Mouse (Mus musculus) liver, embryonic 14.5 days (tissue): ENCODE data around the gene Olfr851. TPM values are rescaled to one million over a fixed set of nuclear protein-coding genes. Genes with fewer than 3 reads are reported as not detected.

ENCODE experiments used
- ATAC-seq: fragments of 200-750 bp; cut with Nextera tagmentation; 2 replicates; pipeline ENCODE4 v1.8.0; 2017; ENCODE audit warnings: moderate number of reproducible peaks, mild to moderate bottlenecking, moderate library complexity; ENCODE audit not compliant: insufficient read depth
- DNase-seq, 3 experiments: peaks; one replicate each; pipeline ENCODE4 v3.0.0-alpha.2; 2012 to 2013; ENCODE audit warnings: low read depth in 3 of 3, low spot score in 3 of 3
- H3K27ac ChIP-seq: fragments of 300-500 bp; sonication (generic); 2 replicates; pipeline ENCODE4 v1.5.1; 2014; ENCODE audit warnings: moderate library complexity, mild to moderate bottlenecking, control low read depth, inconsistent platforms
- H3K27me3 ChIP-seq: fragments of 300-500 bp; sonication (generic); 2 replicates; pipeline ENCODE4 v1.6.1; 2014; ENCODE audit warnings: mild to moderate bottlenecking, low read length, moderate library complexity; ENCODE audit not compliant: control insufficient read depth, insufficient read depth
- H3K36me3 ChIP-seq: fragments of 300-500 bp; sonication (generic); replicated peaks from 2 replicates; pipeline ENCODE4 v1.6.1; 2014; ENCODE audit warnings: low read depth; ENCODE audit not compliant: control insufficient read depth, insufficient read depth
- H3K4me1 ChIP-seq, 2 experiments: fragments of 200-500 bp in 1 of 2; fragments of 300-500 bp in 1 of 2; sonication (generic) in 1 of 2; replicated peaks; 2 replicates each; pipeline ENCODE4 v1.6.1; 2012 to 2014; ENCODE audit warnings: antibody characterized with exemption in 1 of 2, inconsistent platforms in 1 of 2, low read length in 1 of 2; ENCODE audit not compliant: control insufficient read depth in 2 of 2, insufficient read depth in 2 of 2
- H3K4me2 ChIP-seq: fragments of 300-500 bp; sonication (generic); 2 replicates; pipeline ENCODE4 v1.6.1; 2014; ENCODE audit warnings: low read depth, mild to moderate bottlenecking, control low read depth, moderate library complexity
- H3K4me3 ChIP-seq, 2 experiments: fragments of 200-500 bp in 1 of 2; fragments of 300-500 bp in 1 of 2; sonication (generic) in 1 of 2; 2 replicates each; pipeline ENCODE4 v1.5.1; 2012 to 2014; ENCODE audit warnings: low read depth in 2 of 2, low read length in 2 of 2, mild to moderate bottlenecking in 2 of 2, control low read depth in 1 of 2, inconsistent platforms in 1 of 2, moderate library complexity in 1 of 2; ENCODE audit not compliant: insufficient read depth in 1 of 2
- H3K9ac ChIP-seq: fragments of 300-500 bp; sonication (generic); replicated peaks from 2 replicates; pipeline ENCODE4 v1.6.1; 2014; ENCODE audit warnings: mild to moderate bottlenecking, control low read depth, moderate library complexity
- H3K9me3 ChIP-seq: fragments of 300-500 bp; sonication (generic); 2 replicates; pipeline ENCODE4 v1.6.1; 2016; ENCODE audit warnings: low read length, mixed read lengths; ENCODE audit not compliant: control insufficient read depth
- CTCF ChIP-seq: IDR thresholded peaks from 2 replicates; pipeline ENCODE4 v1.5.1; 2016; ENCODE audit warnings: antibody characterized with exemption, low read depth, control low read depth
- EP300 ChIP-seq: IDR thresholded peaks from 2 replicates; pipeline ENCODE4 v1.6.1; 2016; ENCODE audit warnings: antibody characterized with exemption, low read depth
- WGBS: fragments of 180-500 bp; shearing (Covaris S2); extraction: QIAGEN DNeasy Blood & Tissue Kit; methylation state at CpG from one replicate; pipeline ENCODE4 v1.1.7; 2014; ENCODE audit not compliant: insufficient replicate concordance; 5-methylcytosine and 5-hydroxymethylcytosine counted together
- polyA plus RNA-seq, 2 experiments: library from polyadenylated mRNA; depleted of rRNA in 1 of 2; stranded (reverse) in 1 of 2; unstranded in 1 of 2; fragments of >200 nt; fragmentation: Nextera tagmentation in 1 of 2; extraction: Ambion mirVana in 1 of 2; gene quantifications; 2 replicates each; pipeline versions ENCODE4 v1.2.1 to v1.2.3; 2012 to 2014

Gene Olfr851
- polyA plus RNA-seq (2012; rRNA removed) (not detected in 2 replicates), polyA plus RNA-seq (2014; fragmentation: Nextera tagmentation; extraction: Ambion mirVana) (not detected in 2 replicates)

GRCm38 (mm10) chr9:19492995-19493394, at the start of gene Olfr851:
TSS of gene Olfr851 (plus strand) at chr9:19493295.
- H3K27me3 ChIP-seq = no peaks in the 10 kb centered on the region

GRCm38 (mm10) chr9:19478148-19478547, 14.9 kb upstream of the Olfr851 start, which contains the start of gene Olfr850:
TSS of gene Olfr850 (minus strand) at chr9:19478248.
- TF ChIP-seq CTCF = no peak
- TF ChIP-seq EP300 = no peak

More at GRCm38 (mm10) chr9:19492995-19493394, at the start of gene Olfr851:
- ATAC-seq (no peak), DNase-seq (no peak)
- Histone ChIP-seq H3K27ac (no peak within 1 kb of the TSS), H3K4me2 (no peak within 1 kb of the TSS), H3K4me3 (no peak within 1 kb of the TSS), H3K4me1 (no peaks in the 10 kb centered on the region), H3K9ac (no peak within 1 kb of the TSS), H3K36me3 (no peaks in the 10 kb centered on the region), H3K9me3 (no peaks in the 10 kb centered on the region)
- TF ChIP-seq EP300 = no peak
- TF ChIP-seq CTCF = no peak

GRCm38 (mm10) chr9:19540976-19541375, 47.9 kb downstream of the Olfr851 start, which contains the start of gene Olfr853:
TSS of gene Olfr853 (minus strand) at chr9:19541076.
- ATAC-seq = no peak
- WGBS = 44% methylated on average over 1 of the region's 1 CpGs

More at GRCm38 (mm10) chr9:19478148-19478547, 14.9 kb upstream of the Olfr851 start, which contains the start of gene Olfr850:
- H3K27ac ChIP-seq = no peak within 1 kb of the TSS
- no peak within 1 kb of the TSS for H3K9ac ChIP-seq
- no peaks in the 10 kb centered on the region for H3K9me3 ChIP-seq
- no peak within 1 kb of the TSS for H3K4me2 ChIP-seq
- DNase-seq (no peak), ATAC-seq (no peak)
- H3K4me3 ChIP-seq = no peak within 1 kb of the TSS
- no peaks in the 10 kb centered on the region for H3K27me3 ChIP-seq
- H3K4me1 ChIP-seq = no peaks in the 10 kb centered on the region
- H3K36me3 ChIP-seq = no peaks in the 10 kb centered on the region

More at GRCm38 (mm10) chr9:19540976-19541375, 47.9 kb downstream of the Olfr851 start, which contains the start of gene Olfr853:
- Histone ChIP-seq H3K9me3 (no peaks in the 10 kb centered on the region), H3K27me3 (no peaks in the 10 kb centered on the region), H3K4me2 (no peak within 1 kb of the TSS), H3K9ac (no peak within 1 kb of the TSS), H3K4me3 (no peak within 1 kb of the TSS), H3K27ac (no peak within 1 kb of the TSS), H3K36me3 (no peaks in the 10 kb centered on the region), H3K4me1 (no peaks in the 10 kb centered on the region)
- no peak for TF ChIP-seq CTCF
- TF ChIP-seq EP300 = no peak
- DNase-seq = no peak

Other genes with a start within 250 kb of the Olfr851 start
- not detected in 2 replicates for gene Olfr843, start 241.3 kb upstream of the Olfr851 start, polyA plus RNA-seq (2012; rRNA removed)
- gene Olfr843, start 241.3 kb upstream of the Olfr851 start, polyA plus RNA-seq (2014; fragmentation: Nextera tagmentation; extraction: Ambion mirVana) = not detected in 2 replicates
- not detected in 2 replicates for gene Olfr844, start 176.9 kb upstream of the Olfr851 start, polyA plus RNA-seq (2012; rRNA removed)
- gene Olfr844, start 176.9 kb upstream of the Olfr851 start, polyA plus RNA-seq (2014; fragmentation: Nextera tagmentation; extraction: Ambion mirVana) = not detected in 2 replicates
- not detected in 2 replicates for gene Olfr845, start 156.8 kb upstream of the Olfr851 start, polyA plus RNA-seq (2012; rRNA removed)
- gene Olfr845, start 156.8 kb upstream of the Olfr851 start, polyA plus RNA-seq (2014; fragmentation: Nextera tagmentation; extraction: Ambion mirVana) = not detected in 2 replicates
- not detected in 2 replicates for gene Olfr846, start 129.3 kb upstream of the Olfr851 start, polyA plus RNA-seq (2012; rRNA removed)
- not detected in 2 replicates for gene Olfr846, start 129.3 kb upstream of the Olfr851 start, polyA plus RNA-seq (2014; fragmentation: Nextera tagmentation; extraction: Ambion mirVana)
- not detected in 2 replicates for gene Olfr847, start 114.6 kb upstream of the Olfr851 start, polyA plus RNA-seq (2012; rRNA removed)
- not detected in 2 replicates for gene Olfr847, start 114.6 kb upstream of the Olfr851 start, polyA plus RNA-seq (2014; fragmentation: Nextera tagmentation; extraction: Ambion mirVana)
- not detected in 2 replicates for gene Olfr849, start 53.0 kb upstream of the Olfr851 start, polyA plus RNA-seq (2012; rRNA removed)
- not detected in 2 replicates for gene Olfr849, start 53.0 kb upstream of the Olfr851 start, polyA plus RNA-seq (2014; fragmentation: Nextera tagmentation; extraction: Ambion mirVana)
- gene Olfr850, start 15.0 kb upstream of the Olfr851 start, polyA plus RNA-seq (2012; rRNA removed) = not detected in 2 replicates
- gene Olfr850, start 15.0 kb upstream of the Olfr851 start, polyA plus RNA-seq (2014; fragmentation: Nextera tagmentation; extraction: Ambion mirVana) = not detected in 2 replicates
- gene Olfr853, start 47.8 kb downstream of the Olfr851 start, polyA plus RNA-seq (2012; rRNA removed) = not detected in 2 replicates
- gene Olfr853, start 47.8 kb downstream of the Olfr851 start, polyA plus RNA-seq (2014; fragmentation: Nextera tagmentation; extraction: Ambion mirVana) = not detected in 2 replicates
- gene Olfr854, start 74.1 kb downstream of the Olfr851 start, polyA plus RNA-seq (2012; rRNA removed) = not detected in 2 replicates
- gene Olfr854, start 74.1 kb downstream of the Olfr851 start, polyA plus RNA-seq (2014; fragmentation: Nextera tagmentation; extraction: Ambion mirVana) = not detected in 2 replicates
- not detected in 2 replicates for gene Olfr855, start 89.3 kb downstream of the Olfr851 start, polyA plus RNA-seq (2012; rRNA removed)
- not detected in 2 replicates for gene Olfr855, start 89.3 kb downstream of the Olfr851 start, polyA plus RNA-seq (2014; fragmentation: Nextera tagmentation; extraction: Ambion mirVana)
- gene Zfp317, start 128.8 kb downstream of the Olfr851 start, polyA plus RNA-seq (2012; rRNA removed) = 2.8 and 3.9 TPM in 2 replicates
- 5.6 and 7.5 TPM in 2 replicates for gene Zfp317, start 128.8 kb downstream of the Olfr851 start, polyA plus RNA-seq (2014; fragmentation: Nextera tagmentation; extraction: Ambion mirVana)
- gene Olfr857, start 216.1 kb downstream of the Olfr851 start, polyA plus RNA-seq (2012; rRNA removed) = 0.08 TPM in 1 of 2 replicates, not detected in the other
- gene Olfr857, start 216.1 kb downstream of the Olfr851 start, polyA plus RNA-seq (2014; fragmentation: Nextera tagmentation; extraction: Ambion mirVana) = not detected in 2 replicates